Mouse (Mus musculus): Measurements from ENCODE around the gene Cxadr. TPM values are rescaled to one million over a fixed set of nuclear protein-coding genes. Genes with fewer than 3 reads are reported as not detected.

Cxadr gene
- total and polyA plus RNA-seq, 2 experiments from 2014 or later: 23.3 to 37.1 TPM

DNA sequence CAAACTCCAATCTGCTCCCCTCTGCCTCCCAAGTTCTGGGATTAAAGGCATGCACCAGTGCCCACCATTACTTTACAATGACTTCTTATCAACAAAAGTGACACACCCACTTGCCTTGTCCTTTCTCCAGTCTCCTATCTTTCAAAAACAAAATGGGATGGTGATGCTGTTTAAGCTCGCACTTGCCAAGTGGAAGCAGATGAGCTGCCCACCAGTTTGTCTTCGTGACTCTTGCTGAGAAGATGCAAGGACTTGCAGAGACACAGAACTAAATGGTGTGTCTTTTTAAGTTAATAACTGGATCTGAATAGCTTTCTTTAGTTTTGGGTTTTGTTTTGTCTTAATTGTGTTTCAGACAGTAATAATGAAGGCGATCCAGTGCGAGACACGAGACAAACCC lies 41.5 kb downstream of the Cxadr start:
- 87% methylated on average over 5 of the region's 5 CpGs for WGBS

DNA sequence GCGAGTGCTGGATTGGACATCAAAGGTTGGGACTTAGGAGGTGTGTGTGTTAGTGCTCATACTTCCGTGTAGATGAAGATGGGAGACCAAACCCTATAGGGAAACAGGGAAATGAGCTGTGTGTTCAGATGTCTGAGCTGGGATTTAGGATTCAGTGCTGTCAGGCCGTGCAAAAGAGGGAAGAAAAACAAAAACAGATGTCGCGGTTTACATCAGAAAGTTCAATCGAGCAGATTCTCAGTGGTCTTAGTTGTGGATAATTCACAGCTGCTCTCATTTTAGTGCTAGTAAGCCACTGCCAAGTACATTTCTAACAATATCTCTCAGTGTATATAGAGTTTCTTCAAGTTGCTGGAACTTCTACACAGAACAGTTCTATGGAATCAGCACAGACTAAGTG lies 42.5 kb downstream of the Cxadr start:
- no peaks in the 10 kb centered on the region for H3K9me3 ChIP-seq (replicated peaks; ENCODE audit: control insufficient read depth, low read length)
- DNase-seq (ENCODE audit: low spot score) (no peak), ATAC-seq (ENCODE audit: insufficient read depth, low read depth) (no peak)
- TF ChIP-seq EP300 (IDR thresholded peaks at IDR 0.05; ENCODE audit: low read depth) (no peak), CTCF (IDR thresholded peaks at IDR 0.05; ENCODE audit: low read depth) (no peak)
- 0 out of 2 replicates have a peak, but pooled peaks cover 11% of the 10 kb centered on the region for H3K4me1 ChIP-seq (ENCODE audit: control insufficient read depth, insufficient read depth)
- H3K9ac ChIP-seq (replicated peaks; ENCODE audit: low read depth, low read length): no peak overlapping the region
- no peaks in the 10 kb centered on the region; the same call in 1 of the 2 replicates for H3K36me3 ChIP-seq (replicated peaks; ENCODE audit: control insufficient read depth, insufficient read depth, low read length)
- 75% methylated on average over 6 of the region's 6 CpGs for WGBS
- no peak overlapping the region for H3K4me2 ChIP-seq (ENCODE audit: low read depth, low read length)
- H3K27me3 ChIP-seq (ENCODE audit: control insufficient read depth, insufficient read depth, low read length): no peaks in the 10 kb centered on the region
- H3K4me3 ChIP-seq (ENCODE audit: low read depth, low read length): no peak overlapping the region
- no peak overlapping the region; the same call in 1 of the 2 replicates for H3K27ac ChIP-seq (ENCODE audit: low read depth)

More for the DNA sequence above, 41.5 kb downstream of the Cxadr start:
- Histone ChIP-seq H3K4me1 (ENCODE audit: control insufficient read depth, insufficient read depth) (0 out of 2 replicates have a peak, but pooled peaks cover 11% of the 10 kb centered on the region), H3K4me3 (ENCODE audit: low read depth, low read length) (no peak overlapping the region), H3K9me3 (replicated peaks; ENCODE audit: control insufficient read depth, low read length) (no peaks in the 10 kb centered on the region), H3K27me3 (ENCODE audit: control insufficient read depth, insufficient read depth, low read length) (no peaks in the 10 kb centered on the region), H3K36me3 (replicated peaks; ENCODE audit: control insufficient read depth, insufficient read depth, low read length) (no peaks in the 10 kb centered on the region), H3K4me2 (ENCODE audit: low read depth, low read length) (no peak overlapping the region), H3K9ac (replicated peaks; ENCODE audit: low read depth, low read length) (no peak overlapping the region), H3K27ac (ENCODE audit: low read depth) (no peak overlapping the region)
- no peak for DNase-seq (ENCODE audit: low spot score)
- TF ChIP-seq EP300 (IDR thresholded peaks at IDR 0.05; ENCODE audit: low read depth) (no peak), CTCF (IDR thresholded peaks at IDR 0.05; ENCODE audit: low read depth) (no peak)
- no peak for ATAC-seq (ENCODE audit: insufficient read depth, low read depth)

DNA sequence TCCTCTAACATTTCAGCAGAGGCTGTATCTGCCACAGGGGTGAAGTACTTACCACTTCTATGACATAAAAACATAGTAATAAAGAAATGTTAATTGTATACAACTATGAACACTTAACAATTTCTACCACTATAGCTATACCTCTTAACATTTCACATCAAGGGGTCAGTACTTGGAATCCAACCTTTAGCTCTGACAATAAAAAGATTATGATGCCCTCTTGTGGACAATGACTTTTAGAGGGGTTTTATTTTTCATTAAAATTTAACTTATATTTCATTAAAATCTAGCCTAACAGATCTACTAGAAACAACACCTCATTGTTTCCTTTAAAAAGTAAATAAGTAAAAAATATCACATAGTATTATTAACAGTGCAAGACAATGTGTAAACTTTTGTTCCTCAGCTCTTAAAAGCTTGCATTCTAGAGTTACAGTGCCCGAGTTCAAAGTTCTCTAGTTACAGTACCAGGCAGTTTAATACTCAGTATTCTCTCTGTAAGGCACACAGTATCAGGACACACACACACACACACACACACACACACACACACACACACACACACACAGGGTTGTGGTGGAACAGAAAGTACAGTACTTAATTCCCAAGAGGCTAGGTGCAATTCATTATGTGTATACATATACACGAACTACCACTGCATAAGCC lies 45.5 kb downstream of the Cxadr start:
- Histone ChIP-seq H3K4me3 (ENCODE audit: low read depth, low read length) (no peak overlapping the region), H3K4me1 (ENCODE audit: control insufficient read depth, insufficient read depth) (0 out of 2 replicates have a peak, but pooled peaks cover 11% of the 10 kb centered on the region), H3K9me3 (replicated peaks; ENCODE audit: control insufficient read depth, low read length) (no peaks in the 10 kb centered on the region), H3K4me2 (ENCODE audit: low read depth, low read length) (no peak overlapping the region), H3K27me3 (ENCODE audit: control insufficient read depth, insufficient read depth, low read length) (no peaks in the 10 kb centered on the region), H3K9ac (replicated peaks; ENCODE audit: low read depth, low read length) (no peak overlapping the region), H3K36me3 (replicated peaks; ENCODE audit: control insufficient read depth, insufficient read depth, low read length) (no peaks in the 10 kb centered on the region; the same call in 1 of the 2 replicates), H3K27ac (ENCODE audit: low read depth) (peak overlapping the region; percentile 80)
- 65% methylated on average over 2 of the region's 2 CpGs for WGBS
- TF ChIP-seq CTCF (IDR thresholded peaks at IDR 0.05; ENCODE audit: low read depth) (peak; percentile 29; the same call in 1 of the 2 replicates), EP300 (IDR thresholded peaks at IDR 0.05; ENCODE audit: low read depth) (no peak)
- ATAC-seq (ENCODE audit: insufficient read depth, low read depth): no peak
- peak; percentile 16 for DNase-seq (ENCODE audit: low spot score)

DNA sequence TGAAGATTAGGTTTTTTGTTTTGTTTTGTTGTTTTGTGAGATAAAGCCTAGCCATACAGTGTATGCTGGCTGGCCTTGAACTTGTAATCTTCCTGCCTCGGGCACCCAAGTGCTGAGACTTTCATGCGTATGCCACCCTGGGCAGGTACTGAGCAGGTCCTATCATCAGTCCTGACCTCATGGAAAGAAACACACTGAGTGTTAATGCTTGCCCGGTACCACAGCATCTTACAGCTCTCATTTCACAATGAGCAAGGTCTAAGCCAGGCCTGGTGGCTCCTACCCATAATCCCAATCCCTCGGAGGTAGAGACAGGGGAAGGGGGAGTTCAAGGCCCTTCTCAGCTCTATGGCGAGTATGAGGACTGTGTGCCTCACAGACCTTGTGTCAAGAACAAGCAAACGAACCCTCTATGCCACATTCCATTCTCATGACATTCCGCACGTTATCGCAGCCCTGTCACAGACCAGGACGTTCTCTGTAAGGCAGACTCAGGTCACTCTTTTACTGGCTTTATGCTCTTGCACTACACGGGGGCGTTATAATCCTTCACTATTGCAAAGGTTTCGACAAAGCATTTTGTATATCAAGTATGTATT lies 46.1 kb downstream of the Cxadr start:
- no peak for TF ChIP-seq EP300 (IDR thresholded peaks at IDR 0.05; ENCODE audit: low read depth)
- no peak for TF ChIP-seq CTCF (IDR thresholded peaks at IDR 0.05; ENCODE audit: low read depth)
- Histone ChIP-seq H3K36me3 (replicated peaks; ENCODE audit: control insufficient read depth, insufficient read depth, low read length) (no peaks in the 10 kb centered on the region; the same call in 1 of the 2 replicates), H3K27ac (ENCODE audit: low read depth) (peak overlapping the region; percentile 80), H3K4me3 (ENCODE audit: low read depth, low read length) (no peak overlapping the region), H3K27me3 (ENCODE audit: control insufficient read depth, insufficient read depth, low read length) (no peaks in the 10 kb centered on the region), H3K9me3 (replicated peaks; ENCODE audit: control insufficient read depth, low read length) (no peaks in the 10 kb centered on the region), H3K4me1 (ENCODE audit: control insufficient read depth, insufficient read depth) (0 out of 2 replicates have a peak, but pooled peaks cover 11% of the 10 kb centered on the region), H3K9ac (replicated peaks; ENCODE audit: low read depth, low read length) (no peak overlapping the region), H3K4me2 (ENCODE audit: low read depth, low read length) (no peak overlapping the region)
- ATAC-seq (ENCODE audit: insufficient read depth, low read depth) (peak; percentile 96), DNase-seq (ENCODE audit: low spot score) (peak; percentile 67)
- WGBS: 25% methylated on average over 13 of the region's 13 CpGs

DNA sequence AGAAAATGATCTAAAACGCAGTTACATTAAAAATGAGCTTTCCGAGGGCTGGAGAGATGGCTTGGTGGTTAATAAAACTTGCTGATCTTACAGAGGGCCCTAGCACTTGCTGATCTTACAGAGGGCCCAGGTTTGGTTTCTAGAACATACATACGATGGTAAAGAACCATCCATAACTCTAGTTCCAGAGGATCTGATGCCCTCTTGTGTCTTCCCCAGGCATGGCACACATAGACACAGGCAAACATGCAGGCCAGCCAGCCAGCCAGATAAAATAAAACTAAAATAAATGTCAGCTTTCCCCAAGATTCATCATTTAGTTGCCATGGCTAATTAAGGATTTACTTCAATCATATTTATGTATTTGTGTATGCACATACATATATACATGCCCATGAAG lies 56.5 kb downstream of the Cxadr start:
- Histone ChIP-seq H3K36me3 (replicated peaks; ENCODE audit: control insufficient read depth, insufficient read depth, low read length) (peaks cover 32% of the 10 kb centered on the region), H3K27me3 (ENCODE audit: control insufficient read depth, insufficient read depth, low read length) (no peaks in the 10 kb centered on the region), H3K27ac (ENCODE audit: low read depth) (no peak overlapping the region), H3K4me2 (ENCODE audit: low read depth, low read length) (no peak overlapping the region), H3K4me1 (ENCODE audit: control insufficient read depth, insufficient read depth) (no peaks in the 10 kb centered on the region), H3K4me3 (ENCODE audit: low read depth, low read length) (no peak overlapping the region), H3K9me3 (replicated peaks; ENCODE audit: control insufficient read depth, low read length) (no peaks in the 10 kb centered on the region), H3K9ac (replicated peaks; ENCODE audit: low read depth, low read length) (no peak overlapping the region)
- WGBS: 95% methylated on average over 3 of the region's 3 CpGs
- DNase-seq (ENCODE audit: low spot score): no peak
- TF ChIP-seq CTCF (IDR thresholded peaks at IDR 0.05; ENCODE audit: low read depth) (peak; percentile 37), EP300 (IDR thresholded peaks at IDR 0.05; ENCODE audit: low read depth) (no peak)
- no peak for ATAC-seq (ENCODE audit: insufficient read depth, low read depth)

Measured in heart, postnatal 0 days (tissue).